Mouse (Mus musculus) heart, embryonic 14.5 days (tissue): ENCODE results near the gene Zfp738. TPM values are rescaled to one million over a fixed set of nuclear protein-coding genes. Genes with fewer than 3 reads are reported as not detected.

Experiments
- polyA plus RNA-seq: library from polyadenylated mRNA; unstranded; fragments of >200 nt; fragmentation: Nextera tagmentation; extraction: Ambion mirVana; gene quantifications from 2 replicates; pipeline ENCODE4 v1.2.1, GENCODE M21; 2014

Zfp738 gene
- polyA plus RNA-seq, 1 experiment from 2014 or later, result 7.9 TPM

Other genes with a start within 250 kb of the Zfp738 start
- 4.8 and 5.8 TPM in 2 replicates for gene Zfp874a, start 235.4 kb downstream of the Zfp738 start, polyA plus RNA-seq
- gene Zfp874b, start 202.8 kb downstream of the Zfp738 start, polyA plus RNA-seq, result 2.3 and 2.6 TPM in 2 replicates
- gene Zfp58, start 186.5 kb downstream of the Zfp738 start, polyA plus RNA-seq, result 8.8 and 9.0 TPM in 2 replicates
- gene Gm26965, start 160.9 kb downstream of the Zfp738 start, polyA plus RNA-seq, result not detected in 2 replicates
- gene Zfp87, start 160.9 kb downstream of the Zfp738 start, polyA plus RNA-seq, result 19.3 and 22.0 TPM in 2 replicates
- gene Zfp748, start 133.2 kb downstream of the Zfp738 start, polyA plus RNA-seq, result 8.3 and 9.6 TPM in 2 replicates
- gene Zfp729b, start 77.4 kb downstream of the Zfp738 start, polyA plus RNA-seq, result 2.9 and 3.7 TPM in 2 replicates
- 0.20 TPM in 1 of 2 replicates, not detected in the other for gene Gm49345, start 49.3 kb downstream of the Zfp738 start, polyA plus RNA-seq
- 1.8 and 1.9 TPM in 2 replicates for gene Zfp729a, start 49.3 kb downstream of the Zfp738 start, polyA plus RNA-seq
- gene Zfp65, start 42.1 kb upstream of the Zfp738 start, polyA plus RNA-seq, result 2.1 and 2.4 TPM in 2 replicates
- 3.8 and 4.3 TPM in 2 replicates for gene Zfp85, start 68.2 kb upstream of the Zfp738 start, polyA plus RNA-seq
- gene Zfp493, start 92.6 kb upstream of the Zfp738 start, polyA plus RNA-seq, result 1.3 and 1.5 TPM in 2 replicates
- gene Zfp273, start 126.7 kb upstream of the Zfp738 start, polyA plus RNA-seq, result 4.1 and 4.7 TPM in 2 replicates
- 0.55 and 2.1 TPM in 2 replicates for gene Gm10037, start 144.0 kb upstream of the Zfp738 start, polyA plus RNA-seq
- gene BC048507, start 176.3 kb upstream of the Zfp738 start, polyA plus RNA-seq, result not detected in 2 replicates